Mouse (Mus musculus) WW6 (cell line): ENCODE data around the gene Brip1.
"Not testable (repeated sequence)": the region's sequence is repeated elsewhere in the genome, so short reads cannot be mapped to it uniquely, and the experiment has no call there.

Source experiments
- DNase-seq: peaks from one replicate; pipeline ENCODE4 v3.0.0-alpha.2; 2013; ENCODE audit warnings: low read depth, low spot score

The Brip1 gene

DNA sequence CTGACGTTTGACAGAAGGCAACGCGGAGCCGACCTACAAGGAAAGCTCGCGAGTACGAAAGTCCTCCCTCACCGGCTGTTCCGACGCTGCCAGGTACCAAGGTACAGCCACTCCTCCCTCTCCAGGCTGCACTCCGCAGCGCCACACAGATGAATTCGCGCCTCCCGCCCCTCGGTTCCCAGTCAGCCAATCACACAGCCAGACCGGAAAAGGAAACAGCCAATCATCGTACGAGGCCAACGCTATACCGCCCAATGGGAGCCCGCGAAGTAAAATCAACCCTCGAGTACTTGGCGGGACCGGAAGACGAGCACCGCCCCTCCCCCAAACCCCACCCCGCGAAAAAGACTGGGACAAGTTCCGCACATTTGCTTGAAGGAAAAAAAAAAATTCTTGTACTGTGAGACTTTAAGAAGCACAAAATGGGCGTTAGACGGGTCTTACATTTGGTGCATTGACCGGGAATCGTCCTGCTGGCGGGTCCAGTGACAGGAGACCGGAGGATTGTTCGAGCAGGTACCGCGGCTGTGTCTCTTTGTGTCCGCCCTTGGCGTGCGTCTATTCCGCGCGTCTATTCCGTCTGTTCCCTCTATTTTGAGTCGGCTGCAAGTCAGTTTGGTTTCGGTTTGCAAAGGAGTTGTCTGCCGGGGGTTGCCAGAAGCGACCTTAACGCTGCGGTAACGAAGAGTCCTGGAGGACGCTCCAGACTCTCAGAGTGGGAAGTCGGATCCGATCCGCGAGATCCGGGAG lies at the start of gene Brip1:
Gene Brip1 (minus strand): TSS at position 157 of the 750 bp plus-strand sequence.
- DNase-seq, result peak; percentile 97

DNA sequence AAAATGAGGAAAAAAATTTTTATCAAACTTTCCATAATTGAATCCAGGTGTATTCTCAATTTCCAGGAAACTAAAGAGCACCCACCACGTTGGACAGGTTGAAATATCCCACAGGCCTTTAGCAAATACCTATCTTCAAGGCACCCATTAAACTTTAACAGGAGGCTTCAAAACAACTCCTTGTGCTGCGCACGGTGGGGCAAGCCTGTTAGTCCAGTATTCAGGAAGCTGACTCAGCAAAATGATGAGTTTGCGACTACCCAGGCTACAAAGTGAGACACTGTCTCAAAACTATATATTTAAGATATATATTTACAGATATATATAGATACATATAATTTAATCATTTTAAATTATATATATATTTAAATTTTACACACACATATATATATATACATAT lies 31.5 kb upstream of the Brip1 start:
- no peak for DNase-seq

DNA sequence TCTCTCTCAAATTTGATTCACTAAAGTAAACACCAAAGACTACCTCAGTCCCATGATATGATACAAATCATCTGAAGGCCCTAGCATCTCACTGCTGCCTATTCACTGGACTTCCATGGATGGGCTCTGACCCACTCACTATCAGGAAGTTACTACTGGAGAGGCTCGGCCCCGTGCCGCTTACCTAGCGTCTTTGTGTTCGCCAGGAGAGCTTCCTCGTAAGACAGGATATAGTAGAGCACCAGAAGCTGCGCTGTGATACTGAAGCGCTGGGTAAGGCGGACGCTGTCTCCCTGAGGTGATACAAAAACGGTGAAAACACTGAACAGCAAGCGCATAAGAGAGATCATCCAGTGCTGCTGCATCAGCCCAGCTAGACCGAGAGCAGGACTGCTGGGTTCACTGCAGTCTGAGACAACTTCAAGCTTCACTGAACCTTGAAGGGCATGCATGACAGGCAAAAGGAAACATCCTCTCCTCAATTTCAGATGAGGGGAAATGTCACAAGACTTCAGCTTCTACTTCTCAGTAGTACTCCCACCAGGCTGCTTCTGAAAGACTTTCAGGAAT lies 30.9 kb upstream of the Brip1 start:
- no peak for DNase-seq

DNA sequence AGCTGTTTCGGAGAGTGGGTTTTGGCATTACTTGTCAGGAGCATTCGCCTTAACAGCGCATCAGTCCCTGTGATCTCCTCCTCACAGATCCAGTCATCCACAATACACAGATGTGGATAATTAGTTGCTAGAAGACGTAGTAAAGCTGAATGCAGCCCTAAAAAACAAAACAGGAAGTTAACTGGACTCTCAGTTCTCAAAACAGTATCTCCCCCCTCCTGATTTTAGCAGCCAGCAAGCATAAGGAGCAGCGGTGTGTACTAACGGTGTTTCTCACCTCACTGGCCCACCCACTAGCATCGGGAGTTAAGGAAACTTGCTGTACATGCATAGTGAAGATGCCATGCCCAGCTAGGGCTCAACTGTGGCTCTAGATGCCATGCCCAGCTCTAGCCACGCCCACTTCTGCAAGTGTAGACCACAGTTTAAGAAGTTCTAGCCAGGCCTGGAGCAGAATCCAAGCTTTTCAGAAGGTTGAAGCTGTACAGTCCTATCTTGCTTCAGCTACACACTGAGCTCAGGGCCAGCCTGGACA lies 25.7 kb upstream of the Brip1 start:
- DNase-seq, result no peak

DNA sequence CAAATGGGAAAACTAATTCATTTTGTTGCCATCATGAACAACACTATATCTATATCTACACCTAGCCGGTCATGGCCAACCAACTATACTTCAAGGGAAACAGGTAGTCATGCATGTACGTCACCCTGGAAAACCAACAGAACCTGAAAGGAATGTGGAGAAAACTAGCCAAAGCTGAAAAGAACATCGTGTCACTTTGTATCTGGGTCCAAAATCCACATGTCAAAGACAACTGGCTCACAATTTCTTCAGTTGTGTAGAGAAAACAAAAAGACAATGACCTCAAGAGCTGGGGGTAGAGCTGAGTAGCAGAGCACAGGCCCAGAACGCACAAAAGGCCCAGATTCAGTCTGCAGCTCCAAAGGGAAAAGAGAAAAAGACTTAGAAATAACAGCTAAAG lies 24.8 kb upstream of the Brip1 start:
- no peak for DNase-seq

DNA sequence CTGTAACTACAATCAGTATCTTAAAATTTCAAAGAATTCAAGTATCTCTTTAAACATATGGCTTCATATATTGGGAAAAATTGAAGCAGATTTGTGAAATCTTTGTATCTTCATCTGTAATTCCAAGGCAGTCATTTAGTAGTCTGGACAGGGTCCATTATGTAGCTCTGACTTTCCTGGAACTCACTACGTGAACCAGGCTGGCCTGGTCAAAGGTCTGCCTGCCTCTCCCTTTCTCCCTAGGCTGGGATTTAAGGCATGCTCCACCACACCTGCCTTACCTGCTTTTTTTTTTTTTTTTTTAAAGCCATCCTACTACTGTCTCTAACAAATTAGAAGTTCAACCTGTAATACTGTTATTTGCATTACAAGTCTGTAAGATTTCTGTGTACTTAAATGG lies 10.8 kb upstream of the Brip1 start:
- no peak for DNase-seq

DNA sequence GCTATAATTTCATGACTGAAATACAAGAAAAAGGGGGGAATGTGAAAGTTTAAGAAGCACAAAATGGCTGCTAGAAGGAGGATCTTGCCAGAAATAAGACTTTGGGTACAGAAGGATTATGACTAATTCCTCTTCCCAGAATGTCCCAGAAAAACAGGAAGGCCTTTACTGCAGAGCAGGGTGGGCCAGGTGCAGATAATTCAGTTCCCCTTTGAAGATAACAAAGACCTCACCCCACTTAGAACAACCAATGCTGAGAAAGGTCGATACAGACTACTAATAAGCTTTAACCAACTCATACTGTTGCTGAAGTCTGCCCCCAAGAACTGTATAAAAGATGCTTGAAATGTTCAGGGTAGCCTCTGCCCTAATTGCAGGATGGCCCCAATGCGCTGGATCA lies 8.1 kb upstream of the Brip1 start:
- no peak for DNase-seq

DNA sequence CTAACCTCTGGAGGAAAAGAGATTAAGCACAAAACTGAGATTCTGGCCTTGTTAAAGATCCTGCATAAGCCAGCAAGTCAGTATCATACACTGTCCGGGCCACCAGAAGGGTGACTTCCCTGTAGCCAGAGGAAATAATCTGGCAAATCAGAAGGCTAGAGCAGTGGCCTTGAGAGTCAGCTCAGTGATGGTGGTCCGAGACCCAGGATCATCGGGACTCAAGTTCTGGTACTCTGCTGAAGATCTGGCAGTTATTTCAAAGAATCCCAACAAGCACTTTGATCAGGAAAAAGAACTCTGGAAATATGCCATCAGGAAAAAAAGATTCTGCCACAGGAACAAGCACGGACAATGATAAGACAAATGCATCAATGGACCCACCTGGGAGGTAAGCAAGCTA lies 4.9 kb upstream of the Brip1 start:
- no peak for DNase-seq

DNA sequence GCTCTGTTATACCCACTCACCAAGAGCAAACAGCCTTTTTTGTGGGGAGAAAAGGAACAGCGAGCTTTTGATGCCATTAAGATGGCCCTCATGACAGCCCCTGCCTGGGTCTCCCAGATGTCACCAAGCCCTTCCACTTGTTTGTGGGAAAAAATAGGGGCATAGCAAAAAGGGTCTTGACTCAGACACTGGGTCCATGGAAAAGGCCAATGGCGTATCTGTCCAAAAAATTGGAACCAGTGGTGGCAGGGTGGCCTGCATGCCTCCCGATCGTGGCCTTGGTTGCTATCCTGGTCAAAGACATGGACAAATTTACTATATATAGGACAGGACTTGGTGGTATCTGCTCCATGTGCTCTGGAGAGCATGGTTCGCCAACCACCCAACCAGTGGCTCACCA lies 4.0 kb upstream of the Brip1 start:
- no peak for DNase-seq

DNA sequence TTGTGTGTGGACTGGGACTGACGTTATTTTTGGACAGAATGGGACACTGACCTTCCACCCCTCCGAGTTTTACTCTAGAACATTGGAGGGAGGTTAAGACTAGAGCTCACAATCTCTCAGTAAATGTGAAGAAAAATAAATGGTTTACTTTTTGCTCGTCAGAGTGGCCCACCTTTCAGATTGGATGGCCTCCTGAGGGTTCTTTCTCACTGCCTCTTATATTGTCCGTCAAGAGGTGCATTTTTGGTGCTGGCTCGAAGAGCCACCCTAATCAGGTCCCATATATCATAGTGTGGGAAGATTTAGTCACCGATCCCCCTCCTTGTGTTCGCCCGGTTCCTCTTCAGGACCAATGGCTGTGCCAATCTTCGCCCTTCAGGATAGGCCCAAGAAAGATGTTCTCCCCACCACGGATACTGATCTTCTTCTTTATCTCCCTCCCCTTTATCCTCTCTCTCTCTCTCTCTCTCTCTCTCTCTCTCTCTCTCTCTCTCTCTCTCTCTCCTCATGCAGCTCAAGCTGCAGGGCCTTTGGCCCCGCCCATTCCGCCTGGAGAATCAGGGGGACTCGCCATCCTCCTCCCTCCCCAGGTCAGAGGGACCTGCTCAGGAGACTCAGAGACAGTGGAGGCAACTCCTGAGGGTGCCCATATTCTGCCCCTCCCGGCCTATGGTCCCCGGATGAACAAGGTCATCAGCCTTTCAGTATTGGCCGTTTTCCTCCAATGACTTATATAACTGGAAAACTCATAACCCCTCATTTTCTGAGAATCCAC lies 1.1 kb upstream of the Brip1 start:
- no peak for DNase-seq

DNA sequence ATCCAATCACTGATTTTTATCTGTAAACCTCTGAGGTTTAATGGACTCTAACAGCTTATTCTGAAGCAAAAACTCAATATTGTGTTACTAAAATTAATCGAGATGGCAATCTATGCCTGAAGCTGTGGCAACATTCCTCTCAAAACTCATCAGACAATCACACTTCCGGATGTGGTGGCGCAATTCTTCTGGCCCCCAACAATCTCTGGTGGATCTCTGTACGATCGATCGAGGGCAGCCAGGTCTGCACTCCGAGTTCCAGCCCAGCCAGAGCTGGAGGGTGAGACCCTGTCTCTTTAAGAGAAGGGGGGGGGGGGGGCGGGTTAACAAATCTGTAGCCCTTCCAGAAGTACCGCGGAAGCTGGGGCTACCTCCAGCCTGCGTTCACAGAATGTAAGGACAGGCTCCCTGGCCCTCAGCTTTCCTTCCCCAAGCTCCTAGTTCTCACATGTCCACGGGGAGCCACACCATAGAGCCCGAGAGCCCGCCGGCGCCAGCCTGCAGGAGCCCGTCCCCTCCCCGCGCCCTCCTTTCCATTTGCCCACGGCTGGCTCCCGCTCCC lies 452 bp downstream of the Brip1 start:
- DNase-seq, result no peak

DNA sequence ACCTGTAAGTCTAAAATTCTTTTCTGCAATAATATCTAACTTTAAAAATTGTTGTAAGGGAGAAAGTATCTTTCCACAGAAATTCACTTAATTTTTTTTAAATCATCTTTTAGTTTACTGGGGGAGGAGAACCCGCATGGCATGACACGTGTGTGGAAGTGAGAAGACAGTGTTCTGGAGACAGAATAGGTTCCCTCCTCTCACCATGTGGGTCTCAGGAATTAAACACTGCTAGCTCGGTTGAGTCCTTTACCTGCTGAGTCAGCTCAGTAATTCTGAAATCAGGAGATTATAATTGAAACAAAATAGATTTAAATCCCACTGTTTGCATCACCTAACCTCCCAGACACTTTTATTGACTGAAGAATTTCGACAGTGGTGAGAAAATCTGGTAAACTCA lies 1.3 kb downstream of the Brip1 start:
- DNase-seq, result no peak

DNA sequence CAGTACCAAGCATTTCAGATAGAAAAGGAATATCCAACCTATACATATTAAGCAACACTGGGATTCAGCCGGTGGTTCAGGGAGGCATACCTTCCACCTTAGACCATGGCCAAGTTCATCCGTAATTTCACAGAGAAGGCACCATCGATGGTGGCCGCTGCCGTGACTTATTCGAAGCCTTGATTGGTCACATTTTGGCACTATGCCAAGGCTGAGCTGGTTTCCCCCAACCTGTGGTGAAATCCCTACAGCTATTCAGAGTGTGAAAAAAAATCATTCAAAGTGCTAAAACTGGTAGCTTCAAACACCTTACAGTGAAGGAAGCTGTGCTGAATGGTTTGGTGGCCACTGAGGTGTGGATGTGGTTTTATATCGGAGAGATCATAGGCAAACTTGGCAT lies 15.8 kb downstream of the Brip1 start:
- not testable (repeated sequence) for DNase-seq

DNA sequence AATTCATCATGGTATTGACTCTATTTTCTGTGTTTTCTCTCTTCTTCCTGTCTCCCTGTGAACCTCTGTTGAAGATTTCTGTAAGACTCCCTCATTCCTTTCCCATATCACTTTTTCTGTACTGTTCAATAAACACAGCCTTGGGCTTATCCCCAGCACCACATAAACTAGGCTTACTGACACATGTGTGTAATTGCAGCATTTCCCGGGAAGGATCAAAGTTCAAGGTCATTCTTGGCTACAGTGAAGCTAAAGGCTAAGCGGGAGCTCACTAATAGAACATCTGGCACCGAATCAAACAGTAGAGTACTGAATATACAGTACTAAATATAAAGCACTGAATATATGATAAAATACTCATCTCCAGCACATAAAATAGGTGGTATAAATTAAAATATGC lies 25.2 kb downstream of the Brip1 start:
- no peak for DNase-seq

DNA sequence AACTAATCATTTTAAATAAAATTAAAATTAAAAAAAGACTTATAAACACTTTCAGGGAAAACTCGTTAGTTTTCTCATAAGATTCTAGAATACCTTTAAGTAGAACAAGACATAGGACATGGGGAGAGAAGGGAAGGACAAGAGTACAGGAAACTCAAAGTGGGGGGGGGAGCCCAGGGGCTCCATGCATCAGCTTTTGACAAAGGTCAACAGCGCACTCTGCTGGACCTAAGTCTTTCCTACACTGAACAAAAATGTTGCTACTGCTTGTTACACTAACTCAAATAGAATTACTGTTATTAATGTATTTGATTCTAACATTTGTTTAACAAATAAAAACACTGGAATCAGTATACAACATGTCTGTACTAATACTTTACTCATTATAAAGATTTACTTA lies 26.8 kb downstream of the Brip1 start:
- DNase-seq, result peak; percentile 9

DNA sequence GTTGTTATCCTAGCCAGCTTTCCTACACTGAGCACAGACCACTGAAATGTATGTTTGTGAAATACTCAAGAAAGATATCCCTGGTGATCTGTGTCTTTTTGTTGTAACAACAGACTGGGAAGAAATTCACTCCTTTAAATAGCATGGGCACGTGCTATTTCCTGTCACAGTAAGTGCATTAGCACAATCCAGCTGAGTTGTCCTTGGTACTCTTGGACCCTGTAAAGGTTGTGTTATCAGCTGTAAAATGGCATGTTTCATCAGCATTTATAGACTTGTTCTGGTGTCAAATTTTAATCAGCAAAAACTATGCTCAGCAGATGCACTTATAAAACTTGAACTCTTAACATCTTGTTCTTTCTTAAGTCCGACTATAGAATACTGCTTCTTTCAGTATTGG lies 30.2 kb downstream of the Brip1 start:
- no peak for DNase-seq

DNA sequence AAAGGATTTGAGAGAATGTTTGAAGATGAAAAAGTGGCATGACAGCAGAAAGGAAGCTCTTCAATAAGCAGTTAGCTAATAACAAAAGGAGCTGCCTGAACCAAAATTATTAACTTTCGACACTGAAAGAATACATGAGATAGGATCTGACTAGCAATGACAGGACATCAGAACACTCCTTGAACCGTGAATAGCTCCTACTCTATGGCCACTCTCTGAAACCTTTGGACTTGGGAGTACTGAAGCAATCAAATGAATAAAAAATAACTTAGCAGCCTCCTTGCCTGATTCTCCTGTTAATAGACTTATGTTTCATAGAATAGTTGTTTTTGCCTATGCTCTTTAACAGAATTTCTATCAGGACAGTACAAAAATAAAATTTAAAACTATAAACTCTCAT lies 40.7 kb downstream of the Brip1 start:
- no peak for DNase-seq

DNA sequence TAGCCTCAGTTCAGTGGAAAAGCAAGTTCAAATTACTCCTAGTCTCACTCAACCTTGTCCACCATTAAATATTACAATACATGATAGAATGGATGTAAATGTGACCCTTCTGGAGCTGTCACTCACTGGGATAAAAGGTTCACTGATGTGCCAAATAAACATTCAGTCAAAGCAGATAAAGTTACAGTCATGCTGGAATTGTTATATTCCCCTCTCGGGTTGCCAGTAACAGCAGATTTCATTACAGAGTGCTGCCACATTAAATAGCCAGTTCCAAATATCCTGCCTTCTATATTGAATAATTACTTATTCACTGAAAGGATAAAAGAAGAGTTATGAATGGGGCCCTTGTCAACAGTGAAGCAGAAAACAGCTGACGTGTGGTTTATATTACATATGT lies 42.0 kb downstream of the Brip1 start:
- DNase-seq, result no peak

DNA sequence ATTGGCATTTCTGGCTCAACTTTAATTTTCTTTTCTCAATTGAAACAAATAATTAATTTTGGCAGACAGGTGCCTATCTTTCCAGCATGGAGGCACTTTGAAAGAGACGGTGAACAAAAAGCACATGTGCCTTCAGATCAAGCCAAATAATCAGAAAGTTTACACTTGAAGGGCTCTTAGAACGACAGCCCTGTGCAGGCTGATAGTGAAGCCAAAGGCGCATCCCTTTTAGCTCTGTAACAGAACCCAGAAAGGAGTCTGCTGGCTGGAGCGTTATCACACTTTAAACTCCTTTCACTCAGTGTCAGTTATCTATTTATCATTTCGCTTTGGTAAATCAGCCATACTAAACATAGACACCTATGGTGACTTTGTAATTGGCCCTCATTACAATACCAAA lies 45.4 kb downstream of the Brip1 start:
- no peak for DNase-seq

DNA sequence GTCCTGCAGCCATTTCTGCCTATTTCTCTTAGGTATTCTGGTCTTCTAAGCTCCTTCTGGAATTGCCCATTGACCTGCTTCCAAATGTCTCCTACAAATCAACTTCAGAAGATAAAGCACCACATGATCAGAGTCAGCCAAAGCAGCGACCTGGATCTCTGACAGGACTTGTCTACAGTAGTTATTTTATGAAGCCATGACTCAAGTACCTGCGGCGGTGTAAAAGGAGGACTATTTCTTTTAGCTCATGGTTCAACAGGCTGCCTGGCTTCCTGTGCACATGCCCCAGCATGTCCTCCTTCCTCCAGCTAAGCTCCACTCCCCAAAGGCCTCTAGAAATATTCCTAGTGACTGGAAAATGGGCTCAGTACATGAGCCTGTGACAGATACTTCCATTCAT lies 69.7 kb downstream of the Brip1 start:
- DNase-seq, result no peak

DNA sequence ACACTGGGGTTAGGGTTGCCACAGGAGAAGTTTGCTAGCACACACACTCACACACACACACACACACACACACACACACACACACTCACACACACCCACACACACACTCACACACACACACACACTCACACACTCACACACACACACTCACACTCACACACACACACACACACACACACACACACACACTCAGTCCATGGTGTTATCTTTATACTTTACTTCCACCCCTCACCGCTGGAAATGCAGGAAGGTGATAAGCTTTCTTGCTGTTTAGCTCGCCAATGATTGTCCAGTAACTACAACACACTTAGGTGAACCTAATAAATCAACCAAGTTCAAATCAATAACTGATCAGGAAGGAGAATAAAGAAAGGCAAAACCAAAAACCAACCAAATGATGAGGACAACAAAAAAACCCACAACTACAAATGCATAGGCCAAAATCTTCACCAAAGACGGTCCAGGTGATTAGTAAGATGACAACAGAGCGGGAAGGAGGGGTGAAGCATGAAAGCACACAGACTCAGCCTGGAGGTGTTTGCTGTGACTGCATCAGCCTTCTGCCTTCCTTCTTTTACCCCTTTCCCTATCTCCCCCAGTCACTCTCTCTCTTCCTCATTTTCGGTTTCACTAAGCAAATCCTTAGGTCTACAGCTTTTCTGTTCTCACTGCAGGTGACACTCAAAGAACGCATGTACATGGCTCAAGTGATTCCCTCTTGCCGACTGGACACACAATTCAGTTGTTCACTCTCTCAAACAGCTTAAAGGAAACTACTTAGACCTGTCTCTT lies 83.7 kb downstream of the Brip1 start:
- no peak for DNase-seq

DNA sequence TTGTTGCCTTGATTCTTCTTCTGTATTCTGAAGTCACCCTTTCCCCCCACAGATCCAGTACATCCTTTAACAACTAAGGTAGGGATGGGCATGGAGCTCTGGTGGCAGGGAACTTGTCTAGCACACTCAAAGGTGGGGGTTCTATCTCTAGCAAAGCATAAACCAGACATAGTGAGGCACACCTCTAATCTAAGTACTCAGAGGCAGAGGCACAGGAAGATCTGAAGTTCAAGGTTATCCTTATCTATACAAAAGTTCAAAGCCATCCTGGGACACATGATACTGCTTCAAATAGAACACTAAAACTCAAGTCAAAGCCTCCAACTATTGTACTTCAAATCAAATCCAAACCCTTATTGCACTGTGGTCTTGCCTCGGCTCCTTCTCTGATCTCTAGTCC lies 85.0 kb downstream of the Brip1 start:
- DNase-seq, result no peak
